Mouse (Mus musculus) layer of hippocampus, postnatal 36 days (tissue): ENCODE measurements around the gene Leng9. TPM values are rescaled to one million over a fixed set of nuclear protein-coding genes. Genes with fewer than 3 reads are reported as not detected.

Experiments used
- DNase-seq, 2 experiments: peaks; one replicate each; pipeline ENCODE4 v3.0.0; 2022
- total RNA-seq, 2 experiments: library from RNA; stranded (reverse); gene quantifications; 2 replicates each; pipeline ENCODE4 v1.2.3; 2021

Leng9 gene
- total RNA-seq, 2 experiments from 2014 or later, result 5.5 to 5.9 TPM

GRCm38 (mm10) chr7:4122783-4123182, 27.4 kb downstream of the Leng9 start:
- DNase-seq, result no peak

- no peak for DNase-seq
These were observed 28.0 kb downstream of the Leng9 start for GRCm38 (mm10) chr7:4122076-4122768.

- peak in 1 of 2 experiments; percentile 49 for DNase-seq
These were observed 29.9 kb downstream of the Leng9 start for GRCm38 (mm10) chr7:4119976-4120921.

- peak; percentile 72 to 81 for DNase-seq
These were observed 30.8 kb downstream of the Leng9 start, which contains the start of gene Ttyh1 for GRCm38 (mm10) chr7:4119344-4119902. TSS of gene Ttyh1 (plus strand) at chr7:4119408.

- no peak for DNase-seq
These were observed 32.9 kb downstream of the Leng9 start for GRCm38 (mm10) chr7:4117050-4117814.

GRCm38 (mm10) chr7:4111766-4112165, 38.4 kb downstream of the Leng9 start:
- DNase-seq, result peak in 1 of 2 experiments; percentile 32

GRCm38 (mm10) chr7:4103411-4103810, 46.8 kb downstream of the Leng9 start:
- DNase-seq, result no peak

GRCm38 (mm10) chr7:4101144-4101543, 49.0 kb downstream of the Leng9 start:
- DNase-seq, result no peak

- no peak for DNase-seq
These were observed 51.3 kb downstream of the Leng9 start for GRCm38 (mm10) chr7:4098832-4099231.

GRCm38 (mm10) chr7:4098301-4098700, 51.9 kb downstream of the Leng9 start:
- no peak for DNase-seq

Other genes starting within 250 kb of the Leng9 start
- not detected for gene Lilra6, start 234.9 kb downstream of the Leng9 start, total RNA-seq
- gene Lair1, start 87.2 kb downstream of the Leng9 start, total RNA-seq, result 1 to 10 TPM; 3.8 to 7.5 TPM
- gene Ttyh1, start 31.0 kb downstream of the Leng9 start, total RNA-seq, result 100 to 1,000 TPM; 554 to 570 TPM
- gene Leng8, start 13.3 kb downstream of the Leng9 start, total RNA-seq, result 100 to 1,000 TPM; 154 to 191 TPM
- 1 to 10 TPM in 1 of 2 experiments, under 1 TPM in 1; 0.95 to 1.1 TPM for gene Cdc42ep5, start 14.5 kb upstream of the Leng9 start, total RNA-seq
- gene Lilra5, start 87.4 kb upstream of the Leng9 start, total RNA-seq, result not detected
- gene Ncr1, start 187.3 kb upstream of the Leng9 start, total RNA-seq, result not detected
- not detected for gene Gp6, start 247.4 kb upstream of the Leng9 start, total RNA-seq